Mouse (Mus musculus) mature B cell (primary cell): ENCODE measurements around the gene Fam83d.

ENCODE experiments used
- in situ Hi-C: fragments of 300-500 bp; cut with MboI; formaldehyde crosslinking; loops from 2 replicates; pipeline ENCODE4 v1.14.3; 2019

Fam83d gene

DNA sequence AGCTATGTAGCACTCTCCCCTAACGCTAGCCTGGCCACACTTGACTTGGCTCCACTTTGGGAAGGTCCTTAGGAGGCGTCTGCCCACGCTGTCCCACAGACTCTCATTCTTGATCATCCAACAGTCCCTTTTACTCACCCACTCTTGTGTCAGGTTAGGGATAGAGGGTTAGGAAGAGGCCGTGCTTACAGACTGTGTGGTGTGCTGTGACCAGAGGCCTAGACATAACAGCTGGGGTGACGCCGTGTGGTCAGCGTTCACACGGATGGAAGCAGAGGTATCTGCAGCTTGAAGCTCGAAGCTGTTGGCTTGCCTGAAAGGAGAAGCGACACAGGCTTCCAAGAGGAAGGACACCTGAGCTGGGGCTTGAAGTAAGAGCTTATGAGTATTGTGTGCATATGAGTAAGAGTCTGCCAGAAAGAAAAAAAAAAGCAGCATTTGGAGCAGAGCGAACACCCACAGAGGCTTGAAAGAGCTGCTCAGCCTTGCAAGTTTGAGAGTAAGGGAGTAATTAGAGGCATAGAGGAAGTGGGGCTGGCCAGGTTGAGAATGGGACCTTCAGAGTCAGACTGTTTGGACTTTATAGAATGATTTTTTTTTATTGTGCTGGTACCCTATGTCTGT, 24.3 kb upstream of the Fam83d start:
- in situ Hi-C loops = no loop called here

GRCm38 (mm10) chr2:158745049-158745482, 22.8 kb upstream of the Fam83d start:
- in situ Hi-C loops = no loop called here

- in situ Hi-C loops = no loop called here
Observed at GRCm38 (mm10) chr2:158746164-158746563, 21.7 kb upstream of the Fam83d start.

GRCm38 (mm10) chr2:158749366-158749765, 18.5 kb upstream of the Fam83d start:
- in situ Hi-C loops = no loop called here

DNA sequence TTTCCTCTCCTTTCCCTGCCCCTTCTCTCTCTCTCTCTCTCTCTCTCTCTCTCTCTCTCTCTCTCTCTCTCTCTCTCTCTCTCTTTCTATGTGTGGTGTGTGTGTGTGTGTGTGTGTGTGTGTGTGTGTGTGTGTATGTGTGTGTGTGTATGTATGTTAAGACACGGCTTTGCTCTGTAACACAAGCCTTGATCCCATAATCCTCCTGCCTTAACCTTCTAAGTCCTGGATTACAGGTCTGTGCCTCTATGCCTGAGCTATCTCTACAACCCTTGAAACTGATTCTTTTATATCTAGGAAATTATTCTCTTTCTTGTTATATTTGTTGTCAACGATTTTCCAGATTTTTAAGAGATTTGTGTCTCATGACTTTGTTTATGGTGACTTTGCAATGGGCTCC, 7.7 kb upstream of the Fam83d start:
- in situ Hi-C loops = no loop called here

DNA sequence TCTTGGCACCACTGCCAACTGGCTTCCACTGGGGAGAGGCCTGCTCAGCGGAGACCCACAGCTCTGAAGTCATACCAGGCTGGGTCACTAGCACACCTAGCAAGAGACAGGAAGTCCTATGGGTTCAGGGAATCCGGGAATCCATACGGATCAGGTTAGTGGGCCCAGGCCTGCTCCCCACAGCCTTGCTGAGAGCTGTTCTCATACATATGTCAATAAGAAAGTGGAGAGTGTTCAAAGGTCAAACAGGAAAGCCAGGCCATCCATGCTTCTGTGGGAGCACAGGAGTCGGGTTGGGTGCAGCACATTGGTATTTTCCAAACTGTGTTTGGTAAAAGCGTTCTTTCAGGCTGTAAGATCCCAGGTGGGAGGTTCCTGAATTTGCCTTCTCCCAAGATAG, 5.6 kb upstream of the Fam83d start:
- in situ Hi-C loops = no loop called here

- in situ Hi-C loops = no loop called here
Observed at GRCm38 (mm10) chr2:158768350-158768749, 457 bp downstream of the Fam83d start.

DNA sequence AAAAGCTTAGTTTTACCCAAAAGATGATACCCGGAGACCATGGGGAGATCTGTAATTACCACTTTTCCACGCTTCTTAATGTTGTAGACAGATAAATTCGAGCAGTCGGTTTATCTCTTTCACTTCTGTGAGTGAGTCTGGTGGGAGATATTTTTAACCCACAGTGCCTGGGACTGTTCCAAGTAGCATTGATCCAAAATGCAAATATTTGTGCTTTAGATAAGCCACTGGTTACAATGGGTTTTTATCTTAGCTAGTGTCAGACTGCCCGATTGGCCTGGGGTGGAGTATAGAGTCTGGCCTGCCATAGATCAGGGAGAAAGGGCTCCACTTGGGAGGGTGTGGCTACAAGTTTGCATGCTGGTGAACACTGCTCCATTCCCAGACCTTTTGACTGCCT, 878 bp downstream of the Fam83d start:
- in situ Hi-C loops = no loop called here

GRCm38 (mm10) chr2:158770126-158770757, 2.3 kb downstream of the Fam83d start:
- in situ Hi-C loops = no loop called here

GRCm38 (mm10) chr2:158771066-158771763, 3.3 kb downstream of the Fam83d start:
- in situ Hi-C loops = no loop called here

DNA sequence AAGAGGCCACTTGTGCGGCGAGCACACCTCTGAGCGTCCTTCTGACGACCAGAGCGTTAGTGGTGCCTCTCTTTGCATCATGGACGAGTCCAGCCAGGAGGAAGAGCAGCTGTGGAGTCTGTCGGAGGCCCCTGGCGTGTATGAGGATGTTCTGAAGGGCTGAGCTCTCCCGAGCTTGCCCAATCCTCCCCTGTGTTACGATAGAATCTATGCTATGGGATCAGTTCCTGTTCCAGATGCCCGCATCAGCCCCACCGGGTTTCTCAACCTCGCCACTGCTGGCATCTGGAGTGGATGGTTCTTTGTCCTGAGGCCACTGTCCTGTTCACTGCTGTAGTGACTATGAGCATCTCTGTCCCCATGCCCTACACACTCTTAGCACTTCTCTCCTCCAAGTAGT, 4.9 kb downstream of the Fam83d start:
- in situ Hi-C loops = no loop called here

DNA sequence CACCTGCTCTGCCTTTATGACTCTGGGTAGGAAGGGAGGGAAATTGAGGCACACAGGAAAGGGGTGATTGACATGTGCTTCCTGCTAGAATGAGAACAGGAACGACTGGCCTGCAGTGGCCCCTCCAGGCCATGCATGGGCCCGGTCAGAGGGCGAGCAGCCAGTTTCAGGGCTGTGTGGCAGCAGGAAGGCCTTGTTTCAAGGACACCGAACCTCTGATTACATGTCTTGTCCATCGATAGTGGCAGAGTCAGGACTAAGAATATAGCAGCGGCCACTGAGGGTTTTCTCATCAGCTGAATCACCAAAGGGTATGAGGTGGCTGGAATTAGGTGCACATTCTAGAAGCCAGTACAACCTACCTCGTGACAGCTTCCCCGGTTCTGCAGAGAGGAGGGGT, 7.0 kb downstream of the Fam83d start:
- in situ Hi-C loops = no loop called here

GRCm38 (mm10) chr2:158776716-158777115, 8.8 kb downstream of the Fam83d start:
- in situ Hi-C loops = no loop called here

DNA sequence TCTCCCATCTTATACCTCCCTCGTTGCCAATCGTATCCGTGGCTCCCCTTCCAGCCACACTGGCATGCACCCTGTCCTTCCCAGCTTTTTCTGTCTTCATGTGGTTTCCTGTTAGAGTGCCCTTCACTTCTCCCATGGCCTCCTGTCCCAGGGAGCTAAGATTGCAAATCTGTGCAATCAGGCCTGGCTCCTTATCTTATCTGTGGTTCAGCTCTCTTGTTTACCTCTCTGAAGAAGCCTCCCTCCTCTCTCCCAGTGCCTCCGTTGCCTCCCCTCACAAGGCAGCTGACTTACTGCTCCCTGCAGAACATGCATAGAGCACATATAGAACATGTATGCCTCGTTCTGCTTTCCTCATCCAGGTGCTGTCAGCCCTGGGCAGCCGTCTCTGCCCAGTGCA, 9.6 kb downstream of the Fam83d start:
- in situ Hi-C loops = no loop called here

DNA sequence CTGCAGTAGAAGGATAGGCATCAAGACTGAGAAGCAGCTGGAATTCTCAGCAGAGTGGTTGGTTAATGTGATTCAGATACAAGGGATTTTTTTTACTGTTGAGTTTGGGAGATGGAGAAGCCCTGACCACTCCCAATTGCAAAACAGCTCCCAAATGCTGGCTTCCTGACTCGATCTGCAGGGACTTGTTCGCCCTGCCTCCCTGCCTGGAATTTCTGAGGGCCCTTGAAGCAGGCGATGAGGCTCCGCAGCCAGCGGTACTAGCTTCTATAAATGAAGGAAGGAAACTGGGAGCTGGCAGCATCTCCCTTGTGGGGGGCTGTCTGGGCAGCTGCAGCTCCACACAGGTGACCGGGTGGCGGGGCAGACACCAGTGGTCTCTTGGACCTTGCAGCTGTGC, 10.5 kb downstream of the Fam83d start:
- in situ Hi-C loops = no loop called here

DNA sequence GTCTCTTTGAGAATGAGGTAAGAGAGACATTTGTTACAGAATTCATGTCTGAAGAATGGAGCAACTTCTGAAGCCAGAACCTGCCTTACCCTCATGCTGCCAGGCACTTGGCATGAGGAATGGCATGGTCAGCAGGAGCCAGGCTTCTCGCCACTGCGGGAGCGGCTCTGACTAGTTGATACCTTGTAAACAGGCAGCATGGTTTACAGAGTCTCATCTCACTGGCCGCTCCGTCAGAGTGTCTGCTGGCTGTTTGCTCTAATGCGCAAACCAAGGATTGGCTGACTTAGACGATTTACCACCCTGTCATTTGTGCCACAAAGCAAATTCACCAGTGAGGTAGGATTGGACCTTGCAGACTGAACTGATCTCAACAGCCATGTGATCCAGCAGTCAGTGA, 13.2 kb downstream of the Fam83d start:
- in situ Hi-C loops = no loop called here

DNA sequence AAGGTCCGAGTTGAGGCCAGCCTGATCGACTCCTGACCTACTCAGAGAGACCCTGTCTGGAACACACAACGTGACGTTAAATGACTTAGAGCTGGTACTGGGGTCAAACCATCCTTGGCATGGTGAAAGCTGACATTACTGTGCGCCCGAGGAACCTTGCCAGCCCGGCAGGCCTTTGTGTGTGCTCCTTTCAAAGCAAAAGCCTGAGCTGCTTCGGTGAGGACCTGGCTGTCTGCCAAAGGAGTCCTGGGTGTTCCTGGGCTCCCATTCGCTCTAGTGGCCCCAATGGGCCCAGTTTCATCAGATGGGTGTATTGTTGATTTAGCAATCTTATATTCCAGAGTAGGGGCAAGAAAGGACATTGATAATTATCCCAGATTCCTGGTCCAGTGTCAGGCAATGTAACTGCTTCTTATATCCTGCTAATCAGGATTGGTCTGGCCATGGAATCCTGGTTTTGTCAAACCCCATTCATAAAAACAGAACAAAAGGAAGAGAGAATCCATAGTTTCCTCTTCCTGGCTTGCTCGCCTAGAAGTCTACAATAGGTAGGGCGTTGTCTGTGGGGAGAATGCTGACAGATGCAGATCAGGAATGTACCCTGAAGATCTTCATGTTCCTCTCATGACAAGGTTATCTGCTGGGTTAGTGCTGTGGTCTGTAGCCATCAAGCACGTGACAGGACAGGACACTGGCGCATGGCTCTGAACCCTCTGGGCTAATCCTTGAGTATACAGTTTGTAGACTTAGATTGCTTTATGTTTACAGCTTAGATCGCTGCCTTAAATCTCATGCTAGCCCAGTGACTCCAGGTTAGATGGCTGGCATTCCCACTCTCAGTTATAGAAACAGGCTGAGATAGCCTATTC, 19.3 kb downstream of the Fam83d start:
- in situ Hi-C loops = no loop called here

GRCm38 (mm10) chr2:158794494-158795004, 26.7 kb downstream of the Fam83d start, which contains the start of gene Dhx35:
Dhx35 (plus strand) TSS chr2:158794807.
- in situ Hi-C loops = no loop called here

DNA sequence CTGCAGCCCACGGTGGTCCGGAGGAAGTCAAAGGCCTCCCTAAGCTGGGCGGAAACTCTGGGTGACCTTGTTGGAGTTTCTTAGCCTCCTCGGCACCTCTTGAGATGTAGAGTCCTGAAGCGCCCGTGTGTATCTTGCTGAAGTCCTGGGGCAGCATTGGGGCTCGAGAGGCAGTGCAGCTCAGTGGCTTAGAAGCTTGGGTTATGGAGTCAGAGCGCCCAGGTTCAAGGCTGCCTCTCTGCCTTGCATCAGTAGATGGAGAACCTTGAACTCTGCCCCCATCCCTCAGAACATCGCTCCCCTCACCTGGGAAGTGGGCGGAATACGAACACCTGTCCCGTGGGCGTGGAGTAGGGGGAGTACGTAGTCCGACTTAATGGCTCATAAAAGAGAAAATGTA, 27.1 kb downstream of the Fam83d start:
- in situ Hi-C loops = no loop called here

DNA sequence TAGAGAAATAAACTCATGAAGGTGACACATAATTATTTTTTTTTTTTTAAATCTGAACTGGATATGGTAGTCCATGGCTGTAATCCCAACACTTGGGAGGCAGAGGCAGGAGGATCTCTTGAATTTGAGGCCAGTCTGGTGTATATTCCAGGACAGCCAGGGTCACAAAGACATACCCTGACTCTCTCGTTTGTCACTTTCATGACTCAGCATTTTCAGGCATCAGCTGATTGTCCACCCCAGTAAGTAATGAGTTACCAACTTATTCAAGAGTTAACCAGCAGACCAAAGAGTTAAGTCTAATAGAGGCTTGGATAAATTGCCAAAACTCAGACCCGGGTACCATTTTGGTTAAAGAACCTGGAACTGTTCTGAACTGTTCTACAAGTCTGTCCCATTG, 28.0 kb downstream of the Fam83d start:
- in situ Hi-C loops = no loop called here

GRCm38 (mm10) chr2:158799328-158799727, 31.4 kb downstream of the Fam83d start:
- in situ Hi-C loops = no loop called here

- in situ Hi-C loops = no loop called here
Observed at GRCm38 (mm10) chr2:158800788-158801187, 32.9 kb downstream of the Fam83d start.
